Mouse (Mus musculus) left cerebral cortex, adult 11 months (tissue): ENCODE data around the gene Tmcc2.
A peak's percentile ranks its signal among the peaks of the same experiment; 100 is the strongest.

ENCODE experiments used
- DNase-seq: peaks from one replicate; pipeline ENCODE4 v3.0.0; 2022; ENCODE audit warnings: low spot score

The Tmcc2 gene

DNA sequence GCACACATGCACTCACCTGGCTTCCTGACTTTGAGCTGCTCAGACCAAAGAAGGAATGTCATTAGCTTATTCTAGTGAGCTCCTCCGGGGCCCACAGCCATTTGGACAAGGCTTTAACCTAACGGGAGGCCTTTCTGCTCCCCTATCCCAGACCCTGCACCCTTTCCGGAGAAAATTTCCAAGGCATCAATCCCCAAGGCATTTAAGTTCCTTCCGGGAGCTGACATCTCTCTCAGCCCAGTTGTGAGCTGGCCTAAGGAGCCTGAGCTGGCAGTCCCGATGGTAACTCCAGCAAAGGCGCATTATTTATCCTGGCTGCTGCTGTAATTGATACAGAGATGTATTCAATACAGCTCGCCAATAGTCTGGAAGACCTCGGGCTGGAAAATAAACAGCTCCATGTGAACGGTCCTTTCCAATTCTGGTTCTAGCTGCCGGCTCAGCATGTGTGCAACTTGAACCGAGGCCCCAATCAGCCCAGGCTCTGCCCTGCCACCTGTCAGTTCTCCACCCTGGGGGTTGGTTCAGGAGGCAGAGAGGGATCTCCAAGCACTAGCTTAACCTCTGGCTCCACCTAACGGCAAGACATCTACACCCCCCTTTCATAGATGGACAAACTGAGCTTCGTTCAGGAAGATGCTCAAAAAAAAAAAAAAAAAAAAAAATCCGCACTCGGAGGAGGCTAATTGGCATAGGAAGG is 1.0 kb downstream of the Tmcc2 start:
- peak; percentile 80 for DNase-seq

DNA sequence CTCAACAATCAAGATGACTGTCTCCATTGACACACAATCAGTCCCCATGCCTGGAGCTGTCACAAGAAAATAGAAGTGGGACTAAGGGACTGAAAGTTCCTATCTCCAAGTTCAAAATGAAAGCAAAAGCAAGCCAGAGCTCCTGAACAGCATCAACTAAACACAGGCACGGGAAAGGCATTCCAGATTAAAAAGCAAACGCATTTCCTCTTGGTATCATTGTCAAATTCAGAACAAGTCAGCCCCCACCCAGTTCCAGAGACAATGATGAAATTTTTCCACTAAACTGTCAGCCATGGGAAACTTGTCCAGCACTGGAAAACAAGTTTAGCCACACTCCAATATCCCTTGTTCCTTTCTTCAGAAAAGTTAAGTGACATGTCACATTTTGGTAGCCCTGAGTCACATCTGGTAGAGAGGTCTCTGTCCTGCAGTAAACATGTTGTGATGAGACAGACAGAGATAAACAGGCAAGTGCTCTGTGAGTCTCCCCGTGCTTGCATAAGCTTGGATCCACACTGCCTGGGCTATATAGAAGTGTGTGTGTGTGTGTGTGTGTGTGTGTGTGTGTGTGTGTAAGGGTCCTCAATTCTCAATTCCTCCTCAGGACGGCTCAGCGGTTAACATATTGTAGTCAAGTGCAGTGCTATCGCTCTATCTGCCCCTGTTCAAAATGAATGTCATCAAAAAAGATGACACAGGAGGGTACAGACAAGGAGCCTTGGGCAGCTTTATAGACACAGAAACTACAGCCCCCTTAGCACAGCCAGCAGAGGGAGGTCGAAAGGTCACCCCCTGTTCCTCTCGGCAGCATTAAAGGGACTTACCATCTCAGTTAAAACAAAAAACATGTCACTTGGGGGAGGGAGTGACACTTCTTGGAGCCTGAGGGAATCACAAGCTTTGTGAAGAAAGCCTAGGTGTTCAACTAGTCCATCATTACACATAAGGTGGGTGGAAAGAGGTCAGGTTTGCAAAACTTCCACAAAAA is 2.0 kb downstream of the Tmcc2 start:
- no peak for DNase-seq

DNA sequence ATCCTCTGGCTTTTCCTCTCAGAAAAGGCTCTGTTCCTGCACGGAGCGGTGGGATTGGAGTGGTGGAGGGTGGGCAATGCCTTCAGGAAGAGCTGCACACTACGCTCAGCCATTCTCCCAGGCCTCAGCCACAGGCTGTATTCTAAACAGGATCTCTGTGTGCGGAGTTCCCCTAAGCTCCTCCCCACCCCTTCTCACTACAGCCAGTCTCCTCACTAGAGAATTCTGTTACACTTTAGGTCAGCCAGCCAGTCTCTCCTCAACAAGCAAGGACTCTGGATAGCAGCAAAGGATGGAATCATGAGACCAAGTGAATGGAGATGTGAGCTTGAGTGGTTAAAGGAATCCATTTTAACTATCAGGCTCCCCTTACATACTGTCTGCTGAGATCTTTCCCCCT is 3.1 kb downstream of the Tmcc2 start:
- DNase-seq, result no peak

DNA sequence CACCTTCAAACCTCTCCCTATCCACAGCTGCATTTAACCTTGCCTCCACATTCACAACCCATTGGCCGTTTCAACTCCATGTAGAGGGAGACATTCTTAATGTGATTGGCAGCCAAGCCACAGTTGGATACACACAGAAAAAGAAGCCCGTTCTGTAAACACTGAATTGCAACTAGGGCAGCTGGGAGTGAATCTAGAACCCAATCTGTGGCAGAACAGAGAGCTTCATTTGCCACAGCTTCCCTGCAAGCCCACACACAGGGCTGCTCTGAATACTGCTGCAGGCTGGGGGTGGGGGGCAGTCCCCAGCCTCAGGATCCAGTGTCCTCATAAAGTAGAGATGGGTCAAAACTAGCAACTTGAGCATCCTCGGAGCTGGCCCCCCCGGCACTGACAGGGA is 4.8 kb downstream of the Tmcc2 start:
- no peak for DNase-seq

DNA sequence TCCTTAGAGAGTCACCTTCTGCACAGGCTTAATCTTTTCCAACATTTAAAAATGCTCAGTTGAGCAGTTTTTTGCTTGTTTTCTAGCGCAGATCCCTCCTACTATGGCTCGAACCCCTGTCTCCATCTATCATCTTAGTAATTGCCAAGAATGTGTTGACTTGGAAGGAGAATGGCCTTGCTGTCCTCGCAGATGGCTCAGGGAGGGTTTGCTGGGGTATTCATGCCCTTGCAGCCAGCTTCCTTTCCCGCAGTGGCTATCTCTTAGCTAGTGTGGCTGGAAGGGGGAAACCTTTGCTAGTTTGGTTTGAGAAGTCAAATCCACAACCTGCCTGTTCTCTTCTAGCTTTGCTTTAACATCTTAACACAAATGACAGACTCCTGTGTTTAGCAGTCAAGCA is 5.4 kb downstream of the Tmcc2 start:
- no peak for DNase-seq

DNA sequence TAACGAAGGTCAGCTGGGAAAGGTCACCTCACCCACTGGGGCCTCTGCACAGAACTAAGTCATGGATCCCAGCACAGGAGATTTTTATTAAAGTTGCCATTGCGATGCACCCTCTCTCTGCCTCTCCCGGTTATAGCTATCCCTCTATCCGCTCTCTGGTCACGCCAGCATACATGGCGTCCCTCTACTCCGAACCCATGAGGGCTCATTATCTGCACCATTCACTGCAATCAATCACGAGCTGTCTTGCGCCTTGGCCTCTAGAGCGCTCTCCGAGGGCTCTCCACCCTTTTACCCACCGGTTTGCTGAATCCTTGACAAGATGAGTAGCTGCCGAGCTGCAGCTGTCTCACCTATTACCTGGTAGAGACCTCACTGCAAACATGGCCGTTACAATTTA is 5.8 kb downstream of the Tmcc2 start:
- no peak for DNase-seq

DNA sequence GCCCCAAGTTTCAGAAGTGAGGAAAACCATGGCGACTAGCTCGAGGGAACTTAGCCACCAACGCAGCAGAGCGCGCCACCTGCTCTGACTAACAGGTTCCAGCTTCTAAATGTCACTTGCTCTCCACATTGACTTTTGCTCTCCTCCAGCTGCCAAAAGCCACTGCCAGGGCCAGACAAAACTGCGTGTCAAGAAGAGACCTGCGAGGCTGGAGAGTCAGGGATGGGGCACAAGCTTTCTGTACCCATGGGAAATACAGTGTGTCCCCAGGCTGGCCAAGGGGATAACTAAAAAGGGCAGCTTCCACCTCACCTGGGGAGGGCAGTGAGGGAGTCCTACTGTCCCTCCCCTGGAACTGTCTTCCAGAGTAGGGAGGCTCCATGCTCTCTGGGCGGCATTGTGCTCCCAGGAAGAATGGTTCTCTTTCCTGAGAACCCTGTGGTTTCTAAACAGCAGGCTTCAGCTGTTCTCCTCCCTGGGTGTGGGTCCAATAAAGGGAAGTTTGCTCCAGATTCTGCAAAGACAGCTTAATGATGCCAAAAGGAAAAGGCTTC is 7.0 kb downstream of the Tmcc2 start:
- DNase-seq, result no peak

DNA sequence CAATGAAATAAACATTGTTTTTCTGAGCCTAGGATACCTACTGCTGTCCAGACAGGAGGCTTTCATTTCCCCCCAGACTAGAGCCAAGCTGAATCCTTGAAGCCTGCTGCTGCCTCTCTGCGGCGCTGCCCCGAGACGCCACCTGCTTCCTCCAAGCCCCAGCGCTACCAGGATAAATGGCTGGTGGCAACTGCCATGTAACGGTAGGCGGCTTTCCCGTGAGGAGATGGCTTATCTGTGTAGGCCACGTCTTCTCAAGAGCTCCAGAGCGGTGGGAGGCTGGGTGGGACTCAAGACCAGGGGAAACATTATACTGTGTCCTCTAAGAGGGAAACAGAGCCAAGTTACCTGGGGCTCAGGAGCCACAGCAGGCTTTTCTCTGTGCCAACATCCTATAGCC is 9.2 kb downstream of the Tmcc2 start:
- no peak for DNase-seq

DNA sequence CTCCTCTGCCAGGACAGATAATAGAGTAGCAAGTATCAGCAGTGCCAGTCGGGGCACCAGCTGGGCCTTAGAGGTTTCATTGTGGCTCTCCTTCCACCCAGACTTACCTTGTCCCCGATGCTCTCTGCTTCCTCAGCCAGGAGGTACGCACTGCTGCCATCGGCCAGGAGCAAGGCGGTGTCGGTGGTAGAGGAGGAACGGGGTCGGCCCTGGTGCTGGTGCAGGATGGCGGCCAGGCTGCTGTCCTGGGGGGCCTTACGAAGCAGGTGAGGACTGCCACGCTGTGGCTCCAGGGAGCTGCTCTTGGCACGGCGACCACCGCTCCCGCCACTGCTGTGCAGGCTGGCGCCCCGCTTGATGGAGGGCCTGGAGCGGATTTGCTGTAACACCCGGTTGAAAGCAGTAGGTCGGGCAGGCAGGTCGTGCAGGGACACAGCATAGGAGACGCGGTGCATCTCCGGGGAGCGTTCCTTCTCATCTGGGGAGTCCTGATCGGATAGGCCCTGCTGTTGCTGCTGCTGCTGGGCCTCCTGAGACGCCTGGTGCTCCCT is 10.5 kb downstream of the Tmcc2 start:
- no peak for DNase-seq

DNA sequence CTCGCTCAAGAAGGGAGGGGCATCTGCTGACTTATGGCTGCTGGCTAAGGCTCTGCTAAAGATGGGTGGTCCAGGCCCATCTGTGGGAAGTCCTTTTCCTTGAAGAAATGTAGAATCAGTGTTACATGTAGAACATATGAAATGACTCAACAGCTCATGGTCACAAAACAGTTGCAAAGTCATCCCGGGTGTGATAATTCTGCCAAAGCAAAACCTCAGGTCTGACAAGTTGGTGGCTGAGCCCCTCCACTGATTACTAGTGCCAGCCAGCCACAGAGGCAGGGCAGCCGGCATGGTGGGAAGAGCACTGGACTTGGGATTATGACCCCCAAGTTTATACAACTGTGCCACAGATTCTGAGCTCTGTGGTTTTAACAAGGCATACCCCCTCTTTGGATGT is 13.3 kb downstream of the Tmcc2 start:
- no peak for DNase-seq

DNA sequence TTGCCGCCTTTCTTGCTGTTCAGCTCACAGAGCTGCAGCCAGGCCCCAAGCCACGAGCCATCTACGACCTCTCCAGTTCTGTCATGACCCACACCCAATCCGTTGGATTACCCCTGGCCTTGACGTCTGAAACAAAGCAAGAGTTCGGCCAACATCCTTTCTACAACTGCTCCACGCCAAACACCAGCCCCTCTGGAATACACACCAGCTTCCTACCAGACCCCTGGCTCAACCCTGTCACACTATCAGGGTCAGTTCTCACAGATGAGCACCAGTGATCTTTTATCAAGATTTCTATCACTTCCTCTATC is 14.1 kb downstream of the Tmcc2 start:
- DNase-seq, result no peak

DNA sequence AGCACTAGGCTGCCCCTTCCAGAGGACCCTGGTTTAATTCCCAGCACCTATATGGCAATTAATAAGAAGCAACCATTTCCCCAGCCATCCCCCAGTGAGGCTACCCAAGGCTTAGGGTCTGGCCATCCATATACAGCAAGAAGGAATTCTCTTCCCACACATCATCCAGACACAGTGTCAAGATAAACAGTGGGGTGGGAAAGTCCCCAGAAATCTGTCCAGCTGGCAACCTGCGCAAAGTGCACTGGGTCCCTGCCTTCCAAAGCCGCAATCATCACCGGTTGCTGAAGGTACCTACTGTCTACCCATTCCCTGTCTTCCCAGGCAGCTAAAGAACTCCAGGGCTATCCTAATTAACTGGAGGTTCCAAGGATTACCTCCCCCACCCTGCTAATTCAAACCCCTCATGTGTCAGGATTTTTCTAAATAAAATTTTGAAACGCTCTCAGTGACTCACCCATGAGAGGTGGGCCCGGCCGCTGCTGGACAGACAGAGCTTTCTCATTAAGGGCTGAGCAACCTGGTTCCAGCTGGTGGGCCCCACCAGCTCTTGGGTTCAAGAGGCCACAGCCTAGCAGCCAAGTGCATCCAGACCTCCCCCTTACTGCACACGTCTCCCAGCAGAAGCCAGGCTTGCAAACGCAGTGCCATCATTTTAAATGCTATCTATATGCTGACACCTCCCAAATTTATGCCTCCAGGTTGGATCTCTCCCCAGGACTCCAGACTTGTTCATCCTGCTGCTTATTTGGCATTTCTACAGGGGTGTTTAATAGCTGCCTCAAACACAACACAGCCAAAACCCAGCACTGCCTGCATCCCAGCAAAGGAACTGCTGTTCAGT is 14.6 kb downstream of the Tmcc2 start:
- DNase-seq, result no peak

DNA sequence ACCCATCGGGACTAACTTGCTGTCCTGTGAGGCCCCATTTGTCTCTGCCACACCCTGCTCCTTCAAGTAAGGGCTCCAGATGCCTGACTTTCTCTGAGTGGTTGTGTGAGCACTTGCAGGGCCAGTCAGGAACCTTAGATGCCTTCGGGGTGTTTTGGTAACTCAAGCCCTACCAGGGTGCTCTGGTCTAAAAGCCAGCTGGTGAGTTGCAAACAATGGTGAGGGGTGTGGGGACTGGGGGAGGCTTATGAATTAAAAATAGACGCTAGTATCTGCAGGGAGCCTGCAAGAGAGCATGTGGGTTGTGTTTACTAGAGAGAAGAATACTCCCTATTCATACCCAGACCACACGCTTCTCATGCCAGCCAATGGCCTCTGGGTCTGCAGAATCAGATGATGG is 15.8 kb downstream of the Tmcc2 start:
- DNase-seq, result peak; percentile 59

DNA sequence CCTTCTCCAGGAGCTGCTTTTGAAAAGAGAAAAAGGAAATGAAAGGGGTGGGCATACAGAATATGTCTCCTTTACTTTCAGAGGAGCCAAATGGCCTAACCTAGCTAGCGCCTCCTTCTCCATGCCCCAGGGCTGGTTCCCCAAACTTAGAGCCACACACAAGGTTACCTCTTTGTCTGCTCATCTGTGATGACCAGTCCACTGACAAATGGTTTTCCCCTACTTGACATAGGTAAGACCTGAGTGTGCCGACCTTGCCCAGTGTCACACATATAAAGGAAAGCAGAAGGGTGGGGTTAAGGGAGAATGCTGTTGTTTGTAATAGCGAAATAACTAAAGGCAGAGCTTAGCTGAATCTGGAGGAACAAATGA is 16.2 kb downstream of the Tmcc2 start:
- DNase-seq, result no peak

DNA sequence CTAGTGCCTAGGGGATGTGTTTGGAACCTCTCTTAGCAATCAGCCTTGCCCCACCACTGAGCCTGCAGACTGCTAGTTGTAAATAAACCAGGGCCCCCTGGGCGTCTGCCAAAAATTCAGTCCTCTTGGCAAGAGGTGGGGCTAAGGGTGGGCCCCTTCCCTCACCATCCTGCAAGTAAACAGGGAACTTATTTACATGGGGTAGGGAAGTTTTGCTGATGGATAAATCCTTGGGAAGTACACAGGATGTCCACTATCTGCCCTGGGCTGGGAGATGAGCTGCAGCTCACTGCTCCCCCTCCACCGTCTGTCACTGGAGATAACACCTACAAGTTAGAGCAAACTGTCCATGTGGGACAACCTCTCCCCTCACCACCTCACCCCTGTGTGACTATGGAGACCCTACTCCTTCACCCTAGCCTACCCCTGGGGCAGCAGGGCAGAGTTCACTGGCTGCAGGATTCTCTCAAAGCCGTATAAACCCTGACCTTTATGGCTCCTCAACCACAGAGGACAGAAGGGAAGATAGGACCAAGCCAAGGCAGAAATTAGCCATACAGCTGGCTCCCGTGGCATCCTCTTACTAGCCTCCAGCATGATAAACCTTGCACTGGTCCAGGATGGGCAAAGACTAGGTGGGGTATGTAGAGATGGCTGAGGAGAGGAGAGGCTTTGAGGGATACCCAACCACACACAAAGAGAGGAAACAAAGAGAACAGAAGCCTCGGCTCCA is 16.8 kb downstream of the Tmcc2 start:
- DNase-seq, result no peak

DNA sequence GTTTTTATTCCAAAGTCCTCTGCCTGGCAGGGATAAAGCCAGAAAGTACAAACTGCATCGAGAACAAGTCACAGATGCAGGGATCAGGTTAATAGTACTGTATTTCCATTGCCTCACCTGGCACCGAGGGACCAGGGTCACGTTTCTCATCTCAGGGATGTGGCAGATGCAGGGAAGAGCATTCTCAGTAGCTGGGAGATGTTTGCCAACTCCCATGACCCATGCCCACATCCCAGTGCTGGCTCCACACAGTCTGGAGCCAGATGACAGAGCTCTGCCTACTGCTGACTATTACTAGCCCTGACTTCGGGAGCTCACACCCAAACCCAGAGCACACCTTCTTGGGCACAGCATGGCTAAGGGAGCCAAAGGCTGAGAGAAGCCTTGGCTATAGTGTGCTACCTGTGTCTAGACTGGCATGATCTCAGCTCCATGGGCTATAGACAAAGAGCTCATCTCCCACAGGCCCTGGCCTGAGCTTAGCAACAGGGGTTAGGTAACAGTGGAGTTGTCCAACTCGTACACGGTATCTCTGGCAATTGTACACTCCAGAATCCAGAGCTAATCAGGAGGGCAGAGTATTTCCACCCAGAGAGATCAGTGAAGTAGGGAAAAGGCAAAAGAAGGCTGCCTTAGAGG is 18.1 kb downstream of the Tmcc2 start:
- no peak for DNase-seq

DNA sequence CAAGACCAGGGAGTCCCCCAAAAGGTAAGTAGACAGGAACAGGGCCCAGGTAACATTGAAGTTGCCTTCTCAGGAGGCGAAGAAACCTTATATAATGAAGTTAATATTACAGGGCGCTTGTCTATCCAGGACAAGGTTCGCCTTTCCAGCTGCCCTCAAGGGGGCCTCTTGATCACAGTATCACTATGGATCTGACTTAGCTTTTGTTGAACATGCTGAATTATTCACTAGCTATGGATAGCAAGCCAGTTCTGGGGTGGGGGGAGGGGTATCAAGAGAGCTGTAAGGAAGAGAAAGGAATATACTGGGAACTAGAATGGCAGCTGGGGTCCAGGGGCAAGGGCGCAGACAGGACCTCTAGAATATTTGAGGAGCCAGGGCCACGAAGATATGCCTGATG is 18.7 kb downstream of the Tmcc2 start:
- no peak for DNase-seq

DNA sequence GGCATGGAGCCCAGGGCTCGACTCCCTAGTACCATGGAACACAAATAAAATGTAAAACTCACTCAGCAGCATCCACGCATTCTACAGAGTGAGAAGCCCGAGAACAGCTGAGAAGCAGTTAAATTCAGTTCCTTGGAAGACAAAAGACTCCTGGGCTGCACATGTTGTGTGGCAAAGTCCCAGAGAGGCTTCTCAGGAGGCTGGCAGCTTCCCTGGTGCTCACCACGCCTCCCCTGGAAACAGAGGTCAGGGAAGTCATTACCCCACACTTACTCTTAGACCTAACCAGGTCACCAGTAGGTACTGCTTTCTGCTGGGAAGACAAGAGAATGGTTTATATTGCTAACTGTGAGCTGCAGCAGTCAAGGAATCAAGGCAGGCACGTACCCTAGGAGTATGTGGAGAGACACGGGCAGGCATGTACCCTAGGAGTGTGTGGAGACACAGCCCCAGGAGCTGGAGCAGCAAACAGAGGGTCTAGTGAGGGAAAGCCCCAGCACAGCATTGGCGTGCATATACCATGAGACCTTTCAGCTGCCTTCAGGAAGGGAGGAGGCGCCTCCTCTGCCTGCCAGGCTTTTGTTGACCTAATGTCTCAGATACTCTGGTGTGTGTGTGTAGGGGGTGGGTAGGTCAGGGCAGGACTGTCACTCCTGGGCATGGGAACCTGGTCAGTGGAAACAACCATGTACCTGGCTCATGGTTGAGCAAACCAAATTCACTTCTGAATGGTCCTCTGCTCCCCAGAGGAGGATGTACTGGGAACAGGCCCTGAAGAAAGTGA is 19.6 kb downstream of the Tmcc2 start:
- DNase-seq, result no peak

DNA sequence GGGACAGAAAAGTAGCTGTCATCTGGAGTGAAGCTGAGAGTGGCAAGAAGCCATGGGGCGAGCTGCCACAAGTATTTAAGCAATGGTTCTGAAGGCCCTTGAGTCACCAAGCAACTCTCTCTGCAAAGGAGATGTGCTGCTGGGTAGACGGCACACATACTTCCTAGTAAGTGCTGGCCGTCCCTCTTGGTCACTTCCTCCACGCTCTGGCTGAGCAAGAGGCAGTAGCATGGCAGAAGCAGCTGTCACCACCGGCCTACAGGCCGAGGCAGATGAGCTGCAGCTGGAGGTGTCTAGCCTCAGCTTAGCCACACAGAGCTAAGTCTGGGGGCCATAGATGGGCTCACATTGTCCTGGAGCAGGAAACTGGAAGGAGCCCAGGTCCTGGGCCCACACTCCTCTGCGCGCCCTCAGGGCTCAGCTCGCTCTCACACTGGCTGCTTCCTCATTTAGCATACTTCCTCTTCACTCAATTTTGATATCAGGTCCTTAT is 20.4 kb downstream of the Tmcc2 start:
- no peak for DNase-seq
